Mouse (Mus musculus) C2C12 (cell line): ENCODE data around the gene Bcl2l1.

Experiments
- CEBPB ChIP-seq: IDR thresholded peaks from one replicate; pipeline ENCODE4 v1.6.1; 2011; ENCODE audit warnings: low read depth, mild to moderate bottlenecking, control low read depth, moderate library complexity
- CTCF ChIP-seq: IDR thresholded peaks from one replicate; pipeline ENCODE4 v1.5.1; 2011; ENCODE audit not compliant: control insufficient read depth, insufficient read depth, insufficient read length
- MAX ChIP-seq: IDR thresholded peaks from one replicate; pipeline ENCODE4 v1.6.1; 2011; ENCODE audit warnings: mild to moderate bottlenecking, control low read depth
- MYOD1 ChIP-seq: IDR thresholded peaks from one replicate; pipeline ENCODE4 v1.6.1; 2011; ENCODE audit warnings: low read depth; ENCODE audit not compliant: control insufficient read depth, insufficient read length
- MYOG ChIP-seq: IDR thresholded peaks from one replicate; pipeline ENCODE4 v1.6.1; 2011; ENCODE audit not compliant: control insufficient read depth, insufficient read length; ENCODE audit errors: extremely low read depth
- USF1 ChIP-seq: IDR thresholded peaks from one replicate; pipeline ENCODE4 v1.6.1; 2011; ENCODE audit warnings: low read depth, mild to moderate bottlenecking, control low read depth, moderate library complexity

GRCm38 (mm10) chr2:152878239-152878638, 46.7 kb upstream of the Bcl2l1 start:
- TF ChIP-seq MYOG (no peak), CTCF (no peak), CEBPB (no peak), USF1 (no peak), MYOD1 (no peak), MAX (no peak)
